Mouse (Mus musculus) urinary bladder, adult 2 months (tissue): ENCODE measurements around the gene Csf2rb. TPM values are rescaled to one million over a fixed set of nuclear protein-coding genes. Genes with fewer than 3 reads are reported as not detected.

ENCODE experiments used
- DNase-seq: peaks from one replicate; pipeline ENCODE4 v3.0.0; 2022; ENCODE audit warnings: low spot score
- polyA plus RNA-seq: library from polyadenylated mRNA; depleted of rRNA; stranded (reverse); fragments of >200 nt; gene quantifications from 2 replicates; pipeline ENCODE4 v1.2.3, GENCODE M21; 2012; rRNA removed

The Csf2rb gene
- polyA plus RNA-seq, 1 experiment = 5.9 TPM

- no peak for DNase-seq
Measured at GRCm38 (mm10) chr15:78378556-78378955, 53.0 kb downstream of the Csf2rb start.

DNA sequence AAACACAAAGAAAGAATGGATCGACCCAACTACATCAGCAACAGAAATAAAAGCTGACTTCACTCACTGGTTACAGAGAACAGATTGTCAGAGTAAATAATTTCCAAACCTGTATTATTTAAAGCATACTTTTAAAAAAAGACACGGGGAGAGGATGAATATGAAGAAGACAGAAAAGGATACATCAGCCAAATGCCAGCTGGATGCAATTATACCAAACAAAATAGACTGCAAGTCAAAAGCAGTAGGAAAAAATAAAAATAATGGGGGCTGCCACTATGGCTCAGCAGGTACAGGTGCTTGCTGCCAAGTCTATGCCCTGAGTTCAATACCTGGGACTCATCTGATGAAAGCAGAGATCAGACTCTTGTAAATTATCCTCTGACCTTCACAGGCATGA is 54.7 kb downstream of the Csf2rb start:
- no peak for DNase-seq

DNA sequence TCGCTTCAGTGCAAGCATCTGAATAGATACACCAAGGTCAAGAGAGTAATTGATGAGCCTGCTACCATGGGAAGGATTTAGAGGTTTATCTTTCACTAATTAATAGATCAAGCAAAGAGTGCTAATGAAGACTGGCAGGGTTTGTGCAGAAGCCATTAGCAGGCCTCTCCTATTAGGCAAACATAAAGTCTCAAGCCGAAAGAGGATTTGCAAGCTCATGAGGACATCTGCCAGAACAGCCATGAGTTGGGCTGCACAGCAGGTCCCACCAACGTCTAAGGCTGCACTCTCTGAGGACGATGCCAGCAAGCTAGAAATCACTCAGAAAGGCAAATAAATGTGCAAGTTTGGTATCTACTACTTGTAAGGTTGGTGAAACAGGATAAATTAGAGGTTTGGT is 55.2 kb downstream of the Csf2rb start:
- no peak for DNase-seq

GRCm38 (mm10) chr15:78382115-78382514 is 56.6 kb downstream of the Csf2rb start:
- DNase-seq = no peak

DNA sequence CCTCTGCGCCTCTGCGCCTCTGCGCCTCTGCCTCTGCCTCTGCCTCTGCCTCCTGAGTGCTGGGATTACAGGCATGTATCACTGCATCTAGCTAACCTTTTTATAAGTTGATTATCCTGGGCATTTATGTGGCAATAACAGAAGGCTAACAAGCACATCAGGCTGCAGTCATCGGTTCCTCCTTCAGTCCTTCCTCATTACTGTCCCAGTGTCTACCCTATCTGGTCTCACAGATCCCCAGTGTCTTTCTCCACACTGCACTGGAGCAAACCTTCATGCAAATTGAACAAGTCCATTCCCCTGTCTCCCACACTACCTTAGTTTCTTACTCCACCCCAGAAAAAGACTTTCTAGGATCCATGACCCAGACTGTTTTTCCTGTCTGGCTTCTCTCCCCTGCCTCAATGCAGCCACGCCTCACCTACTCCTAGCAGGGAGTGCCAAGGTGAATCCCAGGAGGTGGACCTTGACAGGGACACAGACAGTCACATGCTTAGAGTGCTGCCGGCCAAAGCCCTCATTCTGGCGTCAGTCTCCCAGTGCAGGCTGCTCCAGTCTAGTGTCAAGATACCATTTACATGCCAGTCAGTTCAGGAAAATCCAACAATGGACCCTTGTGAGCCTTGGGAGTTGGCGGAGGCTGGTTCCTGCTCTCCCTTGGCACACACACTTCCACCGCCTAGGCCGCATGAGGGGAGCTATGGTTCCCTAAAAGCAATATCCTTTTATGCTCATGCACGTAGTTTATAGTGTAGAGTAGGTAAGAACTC is 58.1 kb downstream of the Csf2rb start:
- no peak for DNase-seq

- no peak for DNase-seq
Measured at GRCm38 (mm10) chr15:78384220-78385116, 58.9 kb downstream of the Csf2rb start.

GRCm38 (mm10) chr15:78385564-78385963 is 60.0 kb downstream of the Csf2rb start:
- DNase-seq = no peak

- no peak for DNase-seq
Measured at GRCm38 (mm10) chr15:78390855-78391254, 65.3 kb downstream of the Csf2rb start.

DNA sequence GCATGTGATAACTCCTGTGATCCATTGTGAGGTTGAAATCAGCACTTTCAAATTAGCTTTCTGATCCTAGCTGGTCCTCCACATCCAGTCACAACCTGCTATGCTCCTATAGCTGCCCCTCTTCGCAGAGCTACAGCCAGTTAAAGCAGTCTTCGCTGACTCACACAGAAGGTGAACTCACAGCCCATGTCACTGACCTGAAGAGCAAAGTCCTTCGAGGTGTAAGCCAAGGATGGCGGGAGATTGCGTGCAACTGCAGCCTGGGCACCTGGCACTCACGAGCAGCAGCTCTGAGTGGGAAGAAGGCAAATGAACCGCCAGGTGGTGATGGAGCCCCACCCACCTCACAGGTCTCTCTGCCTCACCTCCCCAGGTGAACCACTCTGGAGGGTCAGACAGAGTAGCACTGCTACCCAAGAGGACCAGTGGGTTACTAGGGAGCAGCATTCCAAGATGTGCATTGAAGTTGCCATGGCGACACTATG is 70.0 kb downstream of the Csf2rb start, which contains the start of gene Tex33:
Gene Tex33 (minus strand): TSS at position 435 of the 485 bp plus-strand sequence.
- DNase-seq = no peak

DNA sequence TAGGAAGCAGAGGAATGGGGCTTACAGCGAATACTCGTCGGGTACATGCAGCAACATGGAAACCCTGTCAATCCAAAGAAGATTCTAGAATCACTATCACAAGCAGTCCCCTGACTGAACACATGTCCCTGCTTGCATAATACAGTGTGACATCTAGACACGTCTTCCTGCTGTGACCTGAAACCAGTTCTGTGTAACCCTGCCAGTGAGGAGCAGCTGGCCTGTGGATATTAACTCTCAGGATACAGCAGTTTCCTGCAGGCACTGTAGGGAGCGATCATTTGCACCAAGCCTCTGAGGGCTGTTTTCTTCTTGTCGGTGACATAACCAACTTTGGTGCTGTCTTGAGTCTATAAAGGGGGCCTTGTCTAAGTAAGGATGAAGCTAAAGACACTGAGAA is 75.8 kb downstream of the Csf2rb start:
- DNase-seq = no peak

DNA sequence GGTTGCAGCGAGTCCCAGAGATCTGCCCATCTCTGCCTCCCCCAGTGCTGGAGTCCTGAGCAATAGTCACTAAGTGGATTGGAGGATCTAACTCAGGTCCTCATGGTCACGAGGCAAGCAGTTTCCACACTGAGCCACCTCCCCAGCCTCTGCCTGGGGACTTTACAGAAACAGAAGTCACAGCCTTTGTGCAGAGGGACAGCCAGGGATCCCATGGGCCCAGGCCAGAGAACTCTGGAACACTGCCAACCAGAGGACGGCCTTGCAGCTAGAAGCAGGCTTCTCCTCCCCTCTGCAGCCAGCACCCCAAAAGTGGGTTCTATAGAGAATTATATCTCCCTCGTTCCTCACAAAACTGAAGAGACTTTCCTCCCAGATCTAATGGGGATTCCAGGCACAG is 76.4 kb downstream of the Csf2rb start:
- no peak for DNase-seq

GRCm38 (mm10) chr15:78402423-78402822 is 76.9 kb downstream of the Csf2rb start:
- no peak for DNase-seq

GRCm38 (mm10) chr15:78403301-78403741 is 77.8 kb downstream of the Csf2rb start:
- no peak for DNase-seq

Other genes starting within 250 kb of the Csf2rb start
- not detected in 2 replicates for gene Cacng2, start 205.7 kb upstream of the Csf2rb start, polyA plus RNA-seq
- gene Ift27, start 151.6 kb upstream of the Csf2rb start, polyA plus RNA-seq = 32.3 and 33.5 TPM in 2 replicates
- 0.07 TPM in 1 of 2 replicates, not detected in the other for gene Pvalb, start 119.4 kb upstream of the Csf2rb start, polyA plus RNA-seq
- gene Ncf4, start 81.0 kb upstream of the Csf2rb start, polyA plus RNA-seq = 14.7 and 24.4 TPM in 2 replicates
- gene Csf2rb2, start 20.0 kb upstream of the Csf2rb start, polyA plus RNA-seq = 6.5 and 7.3 TPM in 2 replicates
- 0.07 TPM in 1 of 2 replicates, not detected in the other for gene Tex33, start 70.2 kb downstream of the Csf2rb start, polyA plus RNA-seq
- 31.3 and 37.1 TPM in 2 replicates for gene Tst, start 80.2 kb downstream of the Csf2rb start, polyA plus RNA-seq
- 80.2 and 82.5 TPM in 2 replicates for gene Mpst, start 80.7 kb downstream of the Csf2rb start, polyA plus RNA-seq
- 121 and 128 TPM in 2 replicates for gene Kctd17, start 102.8 kb downstream of the Csf2rb start, polyA plus RNA-seq
- gene Tmprss6, start 142.9 kb downstream of the Csf2rb start, polyA plus RNA-seq = 0.56 and 0.91 TPM in 2 replicates
- 3.6 and 3.8 TPM in 2 replicates for gene Il2rb, start 169.5 kb downstream of the Csf2rb start, polyA plus RNA-seq
- gene C1qtnf6, start 205.7 kb downstream of the Csf2rb start, polyA plus RNA-seq = 29.8 and 36.9 TPM in 2 replicates
- 0.07 and 0.11 TPM in 2 replicates for gene Sstr3, start 218.9 kb downstream of the Csf2rb start, polyA plus RNA-seq
- gene Rac2, start 247.0 kb downstream of the Csf2rb start, polyA plus RNA-seq = 13.8 and 15.0 TPM in 2 replicates